Mouse (Mus musculus) right cerebral cortex, postnatal 4 days (tissue): Measurements from ENCODE around the gene Sema4a.
A peak's percentile ranks its signal among the peaks of the same experiment; 100 is the strongest.

Source experiments
- DNase-seq: peaks from one replicate; pipeline ENCODE4 v3.0.0-alpha.2; 2022

The Sema4a gene

GRCm38 (mm10) chr3:88484597-88485316, 23.8 kb upstream of the Sema4a start:
- DNase-seq: no peak

- peak; percentile 83 for DNase-seq
Observed at GRCm38 (mm10) chr3:88483621-88484020, 22.6 kb upstream of the Sema4a start.

GRCm38 (mm10) chr3:88483141-88483540, 22.2 kb upstream of the Sema4a start:
- DNase-seq: no peak

DNA sequence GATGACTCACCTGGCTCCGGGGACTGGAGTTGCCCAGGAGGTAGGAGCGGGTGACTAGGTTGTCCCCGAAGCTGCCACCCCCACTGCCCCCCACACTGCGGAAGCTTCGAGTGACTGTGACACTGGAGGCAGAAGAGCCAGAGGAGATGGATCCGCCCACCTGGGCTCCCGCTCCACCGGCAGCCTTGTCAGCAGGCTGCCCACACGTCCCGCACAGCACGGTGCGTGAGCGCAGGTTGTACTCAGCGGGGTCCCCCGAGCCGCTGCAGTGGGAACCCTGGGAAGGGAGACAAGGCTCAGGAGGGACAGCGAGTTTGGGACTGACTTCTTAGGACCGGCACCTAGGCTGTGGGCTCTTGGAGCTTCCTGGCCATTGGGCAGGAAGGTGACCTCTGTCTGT, 21.4 kb upstream of the Sema4a start:
- no peak for DNase-seq

- no peak for DNase-seq
Observed at GRCm38 (mm10) chr3:88481372-88482040, 20.5 kb upstream of the Sema4a start.

- DNase-seq: no peak
Observed at GRCm38 (mm10) chr3:88480679-88481078, 19.7 kb upstream of the Sema4a start.

GRCm38 (mm10) chr3:88479828-88480227, 18.8 kb upstream of the Sema4a start:
- DNase-seq: no peak

- no peak for DNase-seq
Observed at GRCm38 (mm10) chr3:88479163-88479562, 18.2 kb upstream of the Sema4a start.

- DNase-seq: peak; percentile 85
Observed at GRCm38 (mm10) chr3:88477735-88478134, 16.8 kb upstream of the Sema4a start.

DNA sequence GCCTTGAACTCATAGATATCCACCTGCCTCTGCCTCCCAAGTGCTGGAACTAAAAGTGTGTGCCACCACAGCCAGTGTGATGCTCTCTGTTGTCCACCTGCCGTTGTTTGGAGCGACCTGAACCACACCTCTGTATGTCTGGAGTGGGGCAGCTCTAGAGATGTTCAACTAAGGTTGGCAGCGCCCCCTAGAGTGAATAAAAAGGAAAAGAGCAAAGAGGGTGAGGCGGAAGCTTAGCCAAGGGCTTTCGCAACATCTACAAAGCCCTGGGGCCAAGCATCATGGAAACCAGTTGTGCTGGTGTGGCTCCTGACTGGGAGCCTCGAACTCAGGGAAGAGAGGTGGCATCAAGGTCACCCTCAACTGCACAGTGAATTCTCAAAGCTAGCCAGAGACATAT, 15.4 kb upstream of the Sema4a start:
- DNase-seq: no peak

GRCm38 (mm10) chr3:88473571-88473970, 12.6 kb upstream of the Sema4a start:
- DNase-seq: no peak

- DNase-seq: no peak
Observed at GRCm38 (mm10) chr3:88473020-88473419, 12.0 kb upstream of the Sema4a start.

DNA sequence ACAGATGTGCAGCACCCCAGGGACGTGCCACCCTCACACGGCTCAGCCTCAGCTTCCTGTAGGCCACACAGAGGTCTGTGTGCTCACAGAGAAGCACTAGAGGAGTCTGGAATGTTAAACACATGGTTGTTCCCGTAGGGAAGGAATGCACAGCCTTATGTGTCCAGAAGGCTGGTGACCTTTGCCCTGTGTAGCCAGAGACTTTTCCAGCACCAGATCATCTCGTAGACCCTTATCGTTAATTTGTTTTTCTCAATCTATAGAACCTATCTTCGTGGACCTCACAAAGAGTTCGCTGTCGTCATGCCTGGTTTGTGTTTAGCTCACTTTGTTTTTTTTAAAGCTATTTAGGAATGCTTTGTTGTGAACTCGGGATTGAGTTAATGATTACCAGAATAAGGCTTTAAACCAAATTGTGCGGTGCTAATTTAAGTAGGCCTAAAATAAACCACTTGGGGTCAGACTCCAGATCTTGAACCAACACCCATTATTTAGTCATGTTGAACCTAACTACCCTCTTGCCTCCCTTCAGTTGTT, 10.0 kb upstream of the Sema4a start:
- no peak for DNase-seq

DNA sequence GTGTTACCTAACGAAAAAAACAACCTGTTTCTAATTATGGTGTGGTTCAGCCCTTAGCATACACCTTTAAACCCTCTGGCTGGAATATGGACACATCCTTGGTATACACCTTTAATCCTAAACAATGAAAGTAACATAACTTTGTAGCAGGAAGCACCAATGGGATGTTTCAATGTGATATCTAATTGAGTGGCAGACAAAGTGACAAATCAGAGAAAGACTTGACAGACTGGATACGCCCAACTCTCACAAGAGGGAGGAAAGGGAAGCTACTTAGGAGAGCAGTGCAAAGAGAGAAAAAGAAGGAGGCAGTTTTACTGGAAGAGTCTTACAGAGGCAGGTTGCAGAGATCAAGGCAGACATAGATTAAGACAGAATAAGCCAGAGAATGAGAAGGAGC, 8.5 kb upstream of the Sema4a start:
- no peak for DNase-seq

GRCm38 (mm10) chr3:88467116-88467824, 6.3 kb upstream of the Sema4a start:
- peak; percentile 98 for DNase-seq

GRCm38 (mm10) chr3:88465127-88465526, 4.1 kb upstream of the Sema4a start:
- DNase-seq: no peak

GRCm38 (mm10) chr3:88464425-88464824, 3.4 kb upstream of the Sema4a start:
- DNase-seq: no peak

DNA sequence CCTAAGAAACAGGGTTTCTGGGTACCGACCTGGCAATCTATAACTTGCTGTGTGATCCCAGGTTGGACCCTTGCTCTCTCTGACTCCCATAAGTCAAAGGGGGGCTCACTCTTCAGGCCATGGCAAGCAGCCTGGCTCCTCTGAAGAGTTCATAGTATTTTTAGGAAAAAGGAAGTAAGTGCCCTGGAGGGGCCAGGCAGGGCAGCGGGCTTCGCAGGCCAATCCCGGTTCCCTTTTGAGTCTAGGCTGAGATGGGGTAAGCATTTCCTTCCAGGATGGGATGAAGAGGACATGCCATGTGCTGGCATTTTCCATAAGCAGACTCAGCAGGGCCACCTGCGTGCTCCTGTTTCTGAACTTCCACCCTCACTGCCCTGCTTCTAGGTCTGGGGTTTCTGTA, 953 bp downstream of the Sema4a start:
- DNase-seq: no peak

GRCm38 (mm10) chr3:88458778-88459219, 2.2 kb downstream of the Sema4a start:
- DNase-seq: peak; percentile 61

DNA sequence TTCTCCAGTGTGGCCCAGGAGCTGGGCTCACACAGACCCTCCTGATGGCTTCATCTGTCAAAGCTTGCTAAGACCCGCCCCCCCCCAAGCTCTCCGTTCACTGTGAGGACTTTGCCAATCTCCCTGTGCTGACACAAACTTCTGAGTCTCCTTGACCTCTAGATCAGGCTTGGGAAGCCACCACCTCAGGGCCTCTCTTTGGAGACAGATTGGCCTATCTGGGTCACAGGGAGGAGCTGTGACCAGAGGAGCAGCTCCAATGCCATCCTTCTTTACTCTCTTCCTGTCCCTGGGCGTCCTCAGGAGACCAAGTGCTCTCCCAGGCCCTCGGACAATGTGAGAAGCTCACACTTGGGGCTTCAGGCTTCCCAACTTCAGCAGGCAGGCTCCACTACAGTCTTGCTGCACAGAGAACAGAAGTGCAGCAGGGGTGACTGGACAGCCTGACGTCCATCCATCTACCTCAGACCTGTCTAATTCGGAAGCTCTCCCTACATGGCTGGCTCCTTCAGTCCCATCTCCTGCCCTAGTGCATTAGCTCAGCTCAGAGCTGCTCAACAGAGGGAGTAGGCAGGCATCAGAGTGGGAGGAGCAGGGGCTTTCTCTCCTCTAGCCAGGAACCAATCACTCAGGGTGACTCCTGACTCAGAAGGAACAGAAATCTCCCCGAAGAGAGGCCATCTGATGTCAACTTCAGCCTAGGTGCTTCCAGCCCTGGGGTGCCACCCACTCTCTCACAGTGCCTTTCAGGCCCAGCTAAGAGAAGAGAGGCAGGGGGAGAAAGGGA, 4.0 kb downstream of the Sema4a start:
- no peak for DNase-seq

DNA sequence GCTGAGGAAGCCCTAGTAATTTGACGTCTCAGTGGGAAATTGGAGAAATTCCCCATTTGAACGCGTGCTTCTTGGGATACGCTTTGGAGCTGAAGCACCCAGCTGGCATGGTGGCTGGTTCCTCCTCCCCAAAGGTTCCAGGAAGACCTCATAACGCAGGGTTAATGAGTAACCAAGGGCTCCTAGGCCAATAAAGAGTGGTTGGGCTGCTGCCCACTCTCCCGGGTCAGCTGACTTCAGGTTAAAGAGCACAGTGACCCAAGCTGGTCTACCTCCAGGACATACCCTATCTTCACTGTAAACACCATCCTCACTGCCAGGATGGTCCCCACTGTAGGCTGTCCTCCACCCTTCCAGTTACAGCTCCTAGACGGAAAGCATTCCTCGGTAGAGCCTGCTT, 4.7 kb downstream of the Sema4a start:
- DNase-seq: no peak

DNA sequence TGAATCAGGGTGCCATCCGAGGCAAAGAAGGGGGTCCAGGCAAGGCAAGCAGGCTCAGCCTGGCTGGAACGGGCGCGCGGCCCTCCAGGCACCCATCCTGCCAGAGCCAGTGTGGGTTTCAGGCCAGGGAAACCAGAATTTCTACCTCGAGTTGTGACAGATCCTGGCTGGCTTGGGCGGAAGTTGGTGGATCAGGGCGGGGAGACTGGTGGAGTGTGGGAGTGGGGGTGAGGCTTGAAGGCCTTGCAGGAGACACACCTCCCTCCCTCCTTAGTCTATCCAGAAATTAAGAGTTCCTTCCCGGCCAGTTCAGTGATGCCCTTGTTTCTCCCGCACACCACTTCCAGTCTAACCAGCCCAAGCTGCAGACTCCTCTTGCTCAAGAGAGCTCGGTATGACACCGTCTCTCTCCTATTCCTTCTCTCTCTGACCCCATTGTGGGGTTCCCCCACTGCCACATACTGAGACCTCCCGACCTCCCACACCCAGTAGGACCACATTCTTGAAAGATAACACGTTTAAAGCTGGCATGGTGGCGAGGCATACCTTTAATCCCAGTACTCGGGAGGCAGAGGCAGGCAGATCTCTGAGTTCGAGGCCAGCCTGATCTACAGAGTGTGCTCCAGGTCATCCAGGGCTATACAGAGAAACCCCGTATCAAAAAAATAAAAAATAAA, 5.3 kb downstream of the Sema4a start:
- DNase-seq: no peak
